Mouse (Mus musculus) midbrain, embryonic 16.5 days (tissue): Measurements from ENCODE around the gene Gpsm2. TPM values are rescaled to one million over a fixed set of nuclear protein-coding genes. Genes with fewer than 3 reads are reported as not detected.

Experiments
- ATAC-seq: fragments of 200-750 bp; cut with Nextera tagmentation; 2 replicates; pipeline ENCODE4 v1.8.0; 2017; ENCODE audit warnings: moderate TSS enrichment
- H3K27ac ChIP-seq: fragments of 300-500 bp; sonication (generic); 2 replicates; pipeline ENCODE4 v1.5.1; 2014; ENCODE audit warnings: mild to moderate bottlenecking, low read length, mixed read lengths
- H3K27me3 ChIP-seq: fragments of 300-500 bp; sonication (generic); 2 replicates; pipeline ENCODE4 v1.6.1; 2014; ENCODE audit warnings: low read depth, low read length, mixed read lengths; ENCODE audit not compliant: control insufficient read depth, insufficient read depth
- H3K36me3 ChIP-seq: fragments of 300-500 bp; sonication (generic); 2 replicates; pipeline ENCODE4 v1.6.1; 2014; ENCODE audit warnings: mild to moderate bottlenecking, low read length, moderate library complexity, mixed read lengths; ENCODE audit not compliant: control insufficient read depth, insufficient read depth
- H3K4me1 ChIP-seq: fragments of 300-500 bp; sonication (generic); 2 replicates; pipeline ENCODE4 v1.6.1; 2014; ENCODE audit warnings: mild to moderate bottlenecking, low read length, mixed read lengths; ENCODE audit not compliant: control insufficient read depth, insufficient read depth
- H3K4me2 ChIP-seq: fragments of 300-500 bp; sonication (generic); 2 replicates; pipeline ENCODE4 v1.6.1; 2014; ENCODE audit warnings: mild to moderate bottlenecking, low read length, mixed read lengths
- H3K4me3 ChIP-seq: fragments of 300-500 bp; sonication (generic); 2 replicates; pipeline ENCODE4 v1.5.1; 2014; ENCODE audit warnings: low read depth, mild to moderate bottlenecking, low read length, moderate library complexity, mixed read lengths
- H3K9ac ChIP-seq: fragments of 300-500 bp; sonication (generic); 2 replicates; pipeline ENCODE4 v1.6.1; 2014; ENCODE audit warnings: low read depth, low read length, mixed read lengths
- H3K9me3 ChIP-seq: fragments of 300-500 bp; sonication (generic); replicated peaks from 2 replicates; pipeline ENCODE4 v1.6.1; 2014; ENCODE audit warnings: mild to moderate bottlenecking, low read length, mixed read lengths; ENCODE audit not compliant: control insufficient read depth, poor library complexity, severe bottlenecking
- WGBS: fragments of 180-500 bp; shearing (Covaris S2); extraction: QIAGEN DNeasy Blood & Tissue Kit; methylation state at CpG from one replicate; pipeline ENCODE4 v1.1.7; 2014; 5-methylcytosine and 5-hydroxymethylcytosine counted together
- polyA plus RNA-seq: library from polyadenylated mRNA; unstranded; fragments of >200 nt; fragmentation: Nextera tagmentation; extraction: Ambion mirVana; gene quantifications from 2 replicates; pipeline ENCODE4 v1.2.1, GENCODE M21; 2015

The Gpsm2 gene
- 16.6 and 19.4 TPM in 2 replicates for polyA plus RNA-seq

DNA sequence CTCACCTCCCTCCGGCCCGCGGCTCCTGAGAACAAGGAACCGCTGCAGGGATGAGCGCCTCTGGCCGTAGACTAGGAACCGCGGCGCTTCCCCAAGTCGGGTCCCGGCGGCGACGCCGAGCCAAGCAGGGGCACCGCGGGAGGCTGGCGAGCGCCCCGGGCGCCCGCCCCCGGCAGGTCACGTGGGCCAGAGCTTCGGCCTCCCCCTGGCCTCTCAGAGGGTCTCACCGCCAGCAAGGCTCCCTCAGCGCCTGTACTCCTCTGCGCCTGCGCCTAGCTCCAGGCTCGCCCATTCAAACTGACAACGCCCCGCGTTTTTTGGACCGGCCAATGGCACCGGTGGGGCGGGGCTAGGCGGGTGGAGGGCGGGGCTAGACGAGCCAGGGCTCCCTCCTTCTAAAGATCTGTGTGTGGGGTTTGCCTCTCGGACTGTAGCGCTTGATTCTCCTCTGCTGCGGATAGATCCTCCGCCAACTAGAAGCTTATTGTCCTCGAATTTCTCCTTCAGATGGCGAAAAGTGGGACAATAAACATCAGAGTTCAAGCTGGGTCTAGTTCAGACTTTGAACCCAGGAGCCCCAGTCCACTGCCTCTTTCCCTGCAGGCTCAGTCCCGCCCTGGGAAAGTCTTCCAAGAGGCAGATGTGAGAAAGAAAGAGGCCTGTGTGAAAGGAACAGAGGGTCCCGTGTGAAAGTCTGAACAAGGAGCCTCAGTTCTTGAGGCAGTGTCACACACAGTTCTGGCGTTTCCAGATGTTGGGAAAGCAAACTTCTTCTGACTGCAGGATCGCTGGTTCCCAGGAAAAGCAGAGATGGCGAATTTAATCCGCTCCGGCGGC is at the start of gene Gpsm2:
Gene Gpsm2, minus strand, starts transcription at position 274 of the 837 bp plus-strand sequence.
- 2% methylated on average over 53 of the region's 53 CpGs for WGBS
- Histone ChIP-seq H3K36me3 (no peaks in the 10 kb centered on the region), H3K4me3 (peak within 1 kb of the TSS; percentile 82), H3K4me2 (peak within 1 kb of the TSS; percentile 83), H3K27ac (peak within 1 kb of the TSS; percentile 79), H3K9ac (peak within 1 kb of the TSS; percentile 84), H3K4me1 (peaks cover 12% of the 10 kb centered on the region), H3K27me3 (no peaks in the 10 kb centered on the region), H3K9me3 (no peaks in the 10 kb centered on the region)
- peak; percentile 98 for ATAC-seq

DNA sequence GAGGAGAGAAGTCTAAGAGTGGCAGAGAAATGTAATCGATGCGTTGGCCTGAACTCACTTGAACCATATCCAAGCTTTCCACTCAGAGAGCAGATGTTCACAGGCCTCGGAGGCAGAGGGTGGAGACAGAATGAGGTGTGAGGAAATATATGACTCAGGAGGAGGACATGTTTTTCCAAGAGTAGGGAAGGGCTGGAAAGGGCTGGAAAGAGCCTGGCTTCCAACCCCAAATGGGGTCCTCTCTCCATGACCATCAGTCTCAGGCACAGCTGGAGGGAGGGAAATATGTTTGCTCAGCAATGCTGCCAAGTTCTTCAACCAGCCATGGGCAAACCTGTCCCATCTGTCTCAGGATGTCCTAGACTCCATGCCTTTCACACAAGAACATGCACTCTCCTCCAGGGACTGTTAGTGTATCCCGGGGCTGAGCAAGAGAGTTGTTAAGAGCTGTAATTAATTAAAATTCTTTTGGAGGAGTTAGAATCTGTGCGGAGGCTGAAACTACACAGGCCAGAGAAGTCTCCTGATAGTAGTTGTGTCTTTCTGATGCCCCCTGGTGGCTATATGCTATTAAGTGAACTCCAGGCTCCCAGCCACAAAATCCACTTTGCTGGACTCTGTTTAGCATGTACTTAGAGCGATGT is 48.7 kb upstream of the Gpsm2 start:
- 47% methylated on average over 6 of the region's 6 CpGs for WGBS
- Histone ChIP-seq H3K27me3 (no peaks in the 10 kb centered on the region), H3K4me2 (no peak overlapping the region), H3K9me3 (no peaks in the 10 kb centered on the region), H3K4me3 (no peak overlapping the region), H3K9ac (no peak overlapping the region), H3K36me3 (no peaks in the 10 kb centered on the region), H3K27ac (no peak overlapping the region), H3K4me1 (no peaks in the 10 kb centered on the region)
- peak; percentile 78 for ATAC-seq

DNA sequence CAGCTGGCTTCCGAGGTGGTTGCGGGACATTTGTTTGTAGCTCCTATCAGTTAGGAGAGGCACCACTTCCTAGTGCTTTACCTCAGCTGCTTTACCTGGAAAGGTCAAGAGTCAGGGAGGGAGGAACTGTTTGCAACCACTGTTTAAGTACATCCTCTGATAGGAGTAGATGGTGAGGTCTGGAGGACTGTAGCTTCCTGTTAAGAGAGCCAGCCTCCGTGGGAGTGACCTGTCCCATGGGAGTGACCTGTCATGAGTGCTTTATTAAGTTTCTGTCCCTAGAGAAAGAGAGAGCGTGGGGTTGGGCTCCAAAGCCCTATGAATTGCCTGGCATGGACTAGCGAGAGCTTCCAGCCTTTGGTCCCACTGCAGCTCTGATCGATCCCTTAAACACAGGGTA is 47.4 kb upstream of the Gpsm2 start:
- H3K4me1 ChIP-seq = no peaks in the 10 kb centered on the region
- ATAC-seq = no peak
- H3K4me3 ChIP-seq = no peak overlapping the region
- no peaks in the 10 kb centered on the region for H3K27me3 ChIP-seq
- 90% methylated on average over 6 of the region's 6 CpGs for WGBS
- H3K9me3 ChIP-seq = no peaks in the 10 kb centered on the region
- no peaks in the 10 kb centered on the region for H3K36me3 ChIP-seq
- H3K9ac ChIP-seq = no peak overlapping the region
- no peak overlapping the region for H3K27ac ChIP-seq
- H3K4me2 ChIP-seq = no peak overlapping the region

DNA sequence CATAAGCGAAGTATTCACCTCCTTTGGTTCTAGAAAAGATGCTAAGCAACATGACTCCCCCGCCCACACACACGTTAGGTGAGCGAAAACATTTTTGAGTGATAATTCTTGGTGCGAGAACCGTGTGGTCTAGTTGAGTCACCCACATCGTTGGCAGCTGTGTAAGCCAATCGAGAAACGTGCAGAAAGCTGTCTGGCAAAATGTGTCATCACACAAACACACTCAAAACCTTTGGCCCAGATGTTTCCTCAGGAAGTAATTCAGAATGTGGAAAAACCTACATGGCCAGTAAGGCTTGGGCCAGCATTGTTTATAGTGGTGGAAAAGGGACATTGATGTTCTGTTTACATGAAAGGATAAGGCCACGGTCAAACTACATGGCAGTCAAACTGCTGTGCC is 45.3 kb upstream of the Gpsm2 start:
- no peak for ATAC-seq
- Histone ChIP-seq H3K4me2 (no peak overlapping the region), H3K27me3 (no peaks in the 10 kb centered on the region), H3K4me3 (no peak overlapping the region), H3K27ac (no peak overlapping the region), H3K9me3 (no peaks in the 10 kb centered on the region), H3K4me1 (no peaks in the 10 kb centered on the region), H3K36me3 (no peaks in the 10 kb centered on the region), H3K9ac (no peak overlapping the region)
- 87% methylated on average over 10 of the region's 10 CpGs for WGBS

DNA sequence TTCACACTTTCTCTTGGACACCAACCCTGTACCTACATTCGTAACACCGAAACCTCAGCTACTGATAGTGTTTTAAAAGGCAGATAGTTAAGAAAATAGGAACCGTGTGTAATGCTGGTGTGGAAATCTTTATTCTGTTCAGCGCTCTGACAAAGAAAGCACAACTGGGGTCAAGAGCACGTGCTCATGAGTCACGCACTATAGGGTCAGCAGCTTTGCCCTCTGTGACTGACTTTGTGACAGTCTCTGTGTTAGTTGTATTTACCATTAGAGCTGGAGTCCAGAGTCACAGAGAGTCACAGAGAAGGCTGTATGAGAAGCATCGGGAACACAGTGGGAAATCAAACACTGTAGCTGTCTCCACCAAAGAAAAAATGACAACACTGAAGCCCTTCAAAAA is 44.8 kb upstream of the Gpsm2 start:
- no peaks in the 10 kb centered on the region for H3K9me3 ChIP-seq
- H3K4me2 ChIP-seq = no peak overlapping the region
- H3K27me3 ChIP-seq = no peaks in the 10 kb centered on the region
- no peak overlapping the region for H3K27ac ChIP-seq
- no peaks in the 10 kb centered on the region for H3K36me3 ChIP-seq
- no peaks in the 10 kb centered on the region for H3K4me1 ChIP-seq
- no peak for ATAC-seq
- H3K4me3 ChIP-seq = no peak overlapping the region
- H3K9ac ChIP-seq = no peak overlapping the region
- WGBS = 87% methylated on average over 7 of the region's 7 CpGs

DNA sequence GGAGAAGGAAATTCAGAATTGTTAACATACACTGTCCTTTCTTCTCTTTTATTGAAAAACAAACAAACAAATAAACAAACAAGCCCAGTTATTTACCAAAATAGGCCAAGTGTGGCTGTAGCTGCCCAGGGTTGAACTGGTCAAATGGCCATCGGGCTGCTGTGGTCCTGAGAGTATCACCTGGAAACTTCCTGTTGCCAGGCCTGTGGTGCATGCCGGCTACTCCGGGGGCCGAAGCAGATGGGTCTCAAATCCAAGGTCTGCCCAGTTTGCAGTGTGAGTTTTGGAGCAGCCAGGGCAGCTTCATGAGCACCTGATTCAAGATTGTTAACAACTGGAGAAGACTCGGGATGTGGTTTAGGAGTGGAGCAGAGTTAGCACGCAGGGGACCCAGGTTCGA is 43.4 kb upstream of the Gpsm2 start:
- Histone ChIP-seq H3K4me1 (no peaks in the 10 kb centered on the region), H3K27me3 (no peaks in the 10 kb centered on the region), H3K27ac (no peak overlapping the region), H3K36me3 (no peaks in the 10 kb centered on the region), H3K9ac (no peak overlapping the region), H3K4me3 (no peak overlapping the region), H3K9me3 (no peaks in the 10 kb centered on the region), H3K4me2 (no peak overlapping the region)
- 86% methylated on average over 7 of the region's 7 CpGs for WGBS
- no peak for ATAC-seq

DNA sequence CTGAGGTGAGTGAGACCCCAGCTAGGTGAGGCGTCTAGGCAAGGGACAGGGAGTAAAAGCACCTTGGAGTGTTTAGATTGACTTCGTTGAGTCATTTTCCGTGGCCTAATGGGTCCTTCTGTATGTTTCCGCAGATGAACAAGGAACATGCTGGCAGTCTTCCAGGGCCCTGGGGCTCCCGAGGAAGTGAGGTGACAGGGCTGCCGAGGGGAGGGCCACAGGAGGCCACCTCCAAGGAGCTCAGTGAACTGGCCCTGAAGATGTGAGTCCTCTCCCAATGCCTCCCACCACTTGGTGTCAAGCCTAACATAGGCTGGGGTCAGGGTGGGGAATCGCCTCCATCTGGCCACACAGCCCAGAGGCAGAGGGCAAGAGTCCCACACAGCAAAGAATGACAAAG is 42.9 kb upstream of the Gpsm2 start:
- ATAC-seq = no peak
- H3K4me2 ChIP-seq = no peak overlapping the region
- WGBS = 58% methylated on average over 7 of the region's 7 CpGs

DNA sequence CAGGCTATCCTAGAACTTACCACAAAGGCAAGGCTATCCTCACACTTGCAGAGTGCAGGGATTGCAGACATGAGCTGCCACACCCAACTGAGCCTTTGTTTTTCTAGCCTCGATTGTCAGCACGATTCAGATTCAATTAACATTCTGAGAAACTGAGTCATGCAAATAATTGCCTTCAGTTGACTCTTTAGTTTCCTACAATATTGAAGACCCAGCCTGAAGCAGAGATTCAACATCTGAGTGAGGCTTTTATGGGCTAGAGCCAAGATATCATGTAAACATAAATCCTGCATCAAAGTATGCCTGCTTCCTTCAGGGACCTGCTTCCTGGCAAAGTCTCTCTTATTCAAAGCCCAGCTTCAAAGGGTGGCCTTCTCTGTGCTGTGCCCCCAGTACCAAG is 41.6 kb upstream of the Gpsm2 start:
- H3K4me1 ChIP-seq = no peaks in the 10 kb centered on the region
- ATAC-seq = no peak
- H3K36me3 ChIP-seq = no peaks in the 10 kb centered on the region
- no peak overlapping the region for H3K4me2 ChIP-seq
- WGBS = 76% methylated on average over 2 of the region's 2 CpGs
- no peaks in the 10 kb centered on the region for H3K9me3 ChIP-seq
- no peak overlapping the region for H3K27ac ChIP-seq
- H3K27me3 ChIP-seq = no peaks in the 10 kb centered on the region
- H3K9ac ChIP-seq = no peak overlapping the region
- no peak overlapping the region for H3K4me3 ChIP-seq

More for the DNA sequence above, 42.9 kb upstream of the Gpsm2 start:
- no peak overlapping the region for H3K4me3 ChIP-seq
- H3K9me3 ChIP-seq = no peaks in the 10 kb centered on the region
- H3K4me1 ChIP-seq = no peaks in the 10 kb centered on the region
- H3K27ac ChIP-seq = no peak overlapping the region
- H3K27me3 ChIP-seq = no peaks in the 10 kb centered on the region
- no peaks in the 10 kb centered on the region for H3K36me3 ChIP-seq
- H3K9ac ChIP-seq = no peak overlapping the region

DNA sequence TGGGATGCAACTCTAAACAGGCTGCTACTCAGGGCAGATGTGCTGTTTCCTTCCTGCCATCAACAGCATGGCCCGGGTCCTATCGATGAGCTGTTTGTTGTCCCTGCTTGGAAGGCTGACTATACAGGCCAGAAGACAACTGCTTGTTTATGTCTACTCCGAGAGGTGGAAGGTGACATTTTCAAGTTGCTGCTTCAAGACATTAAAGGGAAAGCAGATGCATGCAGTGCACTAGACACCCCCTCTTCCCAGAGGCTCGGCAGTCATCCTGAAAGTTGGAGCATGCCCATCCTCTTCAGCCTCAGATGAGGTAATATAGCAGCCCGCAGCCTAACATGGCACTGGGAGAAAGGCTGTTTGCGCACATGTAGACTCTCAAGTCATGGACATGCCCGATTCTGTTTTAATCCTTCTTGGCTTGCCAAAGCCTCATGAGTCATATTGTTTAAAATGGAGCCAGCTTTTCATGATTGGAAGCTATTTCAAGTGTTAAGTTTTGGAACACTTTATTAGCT is 40.5 kb upstream of the Gpsm2 start:
- no peak overlapping the region for H3K4me2 ChIP-seq
- no peak overlapping the region for H3K4me3 ChIP-seq
- no peaks in the 10 kb centered on the region for H3K27me3 ChIP-seq
- H3K4me1 ChIP-seq = no peaks in the 10 kb centered on the region
- H3K36me3 ChIP-seq = no peaks in the 10 kb centered on the region
- H3K9ac ChIP-seq = no peak overlapping the region
- no peaks in the 10 kb centered on the region for H3K9me3 ChIP-seq
- ATAC-seq = no peak
- no peak overlapping the region for H3K27ac ChIP-seq
- 84% methylated on average over 7 of the region's 7 CpGs for WGBS
